Mouse (Mus musculus) cerebellum, postnatal 25 days (tissue): ENCODE results near the gene Prrxl1.
A peak's percentile ranks its signal among the peaks of the same experiment; 100 is the strongest.

ENCODE experiments used
- DNase-seq, 2 experiments: peaks; one replicate each; pipeline ENCODE4 v3.0.0; 2021; ENCODE audit warnings: mixed read lengths in 2 of 2

Prrxl1 gene

DNA sequence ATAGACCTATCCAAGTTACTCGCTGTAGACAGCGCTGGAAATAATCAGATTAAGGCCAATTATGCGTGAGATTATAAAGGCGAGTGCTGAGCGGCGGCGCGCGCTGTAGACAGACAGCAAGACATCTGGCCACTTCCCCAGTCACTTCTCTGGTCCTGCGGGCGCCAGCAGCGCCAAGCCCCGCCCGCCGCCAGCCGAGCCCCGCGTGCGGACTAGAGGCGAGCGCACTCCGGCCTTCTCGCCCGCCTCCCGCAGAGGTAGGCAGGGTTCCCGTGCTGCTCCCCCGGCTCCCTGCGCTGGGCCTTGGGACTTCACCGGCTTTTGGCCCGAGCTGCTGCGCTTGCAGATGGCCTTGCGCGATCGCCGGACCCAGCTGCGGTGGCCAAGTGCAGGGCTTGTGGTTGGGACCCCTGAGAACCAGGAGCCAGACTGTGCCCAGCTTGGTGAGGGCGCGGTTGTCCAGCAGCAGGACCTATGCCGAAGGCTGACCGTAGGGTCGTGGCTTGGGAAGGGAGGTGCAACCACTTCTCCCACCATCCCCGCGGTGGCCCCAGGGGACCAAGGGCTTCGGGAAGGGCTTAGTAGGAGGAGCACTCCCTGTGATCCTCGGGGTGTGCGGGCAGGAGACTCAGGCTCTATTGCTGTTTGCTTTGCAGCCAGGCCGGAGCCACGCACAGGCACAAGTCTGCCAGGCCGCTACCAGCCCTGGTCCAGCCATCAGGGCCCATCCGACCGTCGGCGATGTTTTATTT, at the start of gene Prrxl1:
Gene Prrxl1 (plus strand): TSS at position 118 of the 752 bp plus-strand sequence.
- peak; percentile 18 to 43 for DNase-seq

GRCm38 (mm10) chr14:32551854-32552253, 47.4 kb upstream of the Prrxl1 start:
- no peak for DNase-seq

- no peak for DNase-seq
Observed at GRCm38 (mm10) chr14:32553198-32553903, 45.9 kb upstream of the Prrxl1 start.

GRCm38 (mm10) chr14:32554860-32555526, 44.2 kb upstream of the Prrxl1 start:
- DNase-seq = no peak

DNA sequence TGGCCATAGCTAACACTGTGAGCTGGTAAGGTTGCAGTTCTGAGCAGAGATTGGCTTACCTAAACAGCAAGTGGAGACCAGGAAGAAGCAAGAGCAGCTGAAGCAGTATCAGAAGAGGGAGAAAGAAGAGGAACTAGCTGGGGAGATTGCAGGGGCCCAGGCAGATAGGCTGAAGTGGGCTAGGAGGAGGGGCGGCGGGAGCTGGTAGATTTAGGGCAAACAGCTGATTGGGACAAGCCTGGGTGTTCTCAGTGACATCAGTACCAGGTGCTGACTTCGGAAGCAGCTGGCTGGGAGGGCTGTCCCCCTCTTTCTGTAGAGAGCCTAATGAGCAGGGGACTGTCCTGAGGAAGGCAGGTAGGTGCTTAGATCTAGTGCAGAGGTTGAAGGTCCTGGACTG, 37.8 kb upstream of the Prrxl1 start:
- no peak for DNase-seq

GRCm38 (mm10) chr14:32563661-32564060, 35.5 kb upstream of the Prrxl1 start:
- no peak for DNase-seq

DNA sequence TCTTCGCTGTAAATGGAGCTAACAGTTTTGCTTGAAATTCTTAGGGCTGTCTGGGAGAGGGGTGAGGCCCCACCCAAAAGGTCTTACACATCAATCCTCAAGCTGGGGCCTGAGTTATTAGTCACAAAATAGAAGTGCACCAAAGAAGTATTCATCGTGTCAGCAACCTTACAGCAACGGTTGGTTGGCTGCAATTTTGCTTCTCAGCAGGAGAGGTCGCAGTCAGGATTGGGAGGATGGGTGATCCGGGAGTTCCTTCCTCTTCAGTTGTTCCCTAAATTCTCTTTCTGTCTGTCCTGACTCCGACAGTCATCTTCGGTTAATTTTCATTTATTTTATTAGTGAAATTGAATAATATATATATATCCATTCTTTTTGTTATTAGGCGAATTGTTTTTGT, 26.7 kb upstream of the Prrxl1 start:
- no peak for DNase-seq

GRCm38 (mm10) chr14:32578420-32578819, 20.8 kb upstream of the Prrxl1 start:
- no peak for DNase-seq

DNA sequence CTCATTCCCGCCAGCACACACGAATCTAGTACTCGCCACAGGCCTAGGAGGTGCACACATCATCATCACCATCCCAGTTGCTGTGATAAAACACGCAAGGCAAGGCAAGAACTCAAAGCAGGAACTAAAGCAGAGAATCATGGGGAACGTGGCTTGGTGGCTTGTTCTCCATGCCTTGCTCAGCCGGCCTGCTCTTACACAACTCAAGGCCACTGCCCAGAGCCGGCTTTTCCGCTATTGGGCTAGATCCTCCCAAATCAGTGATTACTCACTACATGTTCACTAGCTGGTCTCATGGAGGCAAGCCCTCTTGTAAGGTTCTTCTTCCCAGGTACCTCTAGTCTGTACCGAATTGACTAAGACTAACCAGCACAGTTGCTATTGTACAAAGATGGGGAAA, 15.5 kb upstream of the Prrxl1 start:
- no peak for DNase-seq

DNA sequence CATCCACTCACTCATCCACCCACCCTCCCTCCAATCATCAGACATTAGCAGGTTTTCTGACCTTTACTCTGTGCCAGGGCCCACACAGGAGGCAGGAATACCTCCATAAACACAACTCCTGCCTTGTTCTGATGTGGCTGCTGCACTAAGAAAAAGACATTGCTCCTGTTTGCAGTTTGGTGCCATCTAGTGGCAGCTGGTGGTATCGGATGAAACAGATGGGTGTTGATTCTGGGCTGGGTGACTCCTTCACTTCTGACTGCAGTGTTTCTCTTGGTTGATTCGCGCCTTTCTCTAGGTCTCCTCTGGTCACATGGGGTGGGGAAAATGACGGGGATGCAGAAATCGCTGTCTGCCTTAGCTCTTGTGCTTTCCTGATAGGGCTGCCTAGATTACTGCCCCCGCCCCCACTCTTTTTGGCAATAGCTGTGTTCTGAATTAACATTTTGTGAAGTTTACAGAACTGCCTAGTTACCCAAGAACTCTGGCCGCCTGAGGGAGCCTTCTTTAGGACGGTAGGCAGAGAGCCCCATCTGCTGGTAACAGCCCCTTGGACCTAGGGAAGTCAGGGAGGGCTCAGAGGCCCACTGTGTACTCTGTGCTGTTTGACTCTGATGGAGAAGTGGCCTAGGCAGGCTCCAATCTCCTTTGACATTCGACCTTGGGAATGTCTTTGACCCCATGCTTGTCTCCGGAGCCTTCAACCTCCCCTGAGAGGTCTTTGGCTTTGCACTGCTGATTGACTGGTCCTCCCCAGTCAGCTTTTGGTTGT, 12.0 kb upstream of the Prrxl1 start:
- peak; percentile 74 to 85 for DNase-seq

DNA sequence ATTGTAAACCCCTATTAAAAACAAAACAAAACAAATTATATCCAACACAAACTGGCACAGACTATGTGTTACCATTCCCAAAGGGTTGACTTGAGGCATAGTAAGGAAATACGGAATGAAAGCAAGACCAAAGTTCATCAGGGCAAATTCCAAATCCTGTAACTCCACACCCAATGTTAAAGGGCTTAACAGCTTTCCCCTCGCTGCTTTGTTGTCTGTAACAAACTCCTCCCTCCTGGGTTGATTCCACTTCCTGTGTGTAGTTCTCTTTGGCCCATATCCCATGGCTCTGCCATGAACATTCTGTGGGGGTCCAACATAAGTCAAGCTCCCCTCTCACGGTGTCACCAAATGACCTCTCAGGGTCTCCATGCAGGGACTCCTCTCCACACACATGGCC, 8.8 kb upstream of the Prrxl1 start:
- DNase-seq = no peak

DNA sequence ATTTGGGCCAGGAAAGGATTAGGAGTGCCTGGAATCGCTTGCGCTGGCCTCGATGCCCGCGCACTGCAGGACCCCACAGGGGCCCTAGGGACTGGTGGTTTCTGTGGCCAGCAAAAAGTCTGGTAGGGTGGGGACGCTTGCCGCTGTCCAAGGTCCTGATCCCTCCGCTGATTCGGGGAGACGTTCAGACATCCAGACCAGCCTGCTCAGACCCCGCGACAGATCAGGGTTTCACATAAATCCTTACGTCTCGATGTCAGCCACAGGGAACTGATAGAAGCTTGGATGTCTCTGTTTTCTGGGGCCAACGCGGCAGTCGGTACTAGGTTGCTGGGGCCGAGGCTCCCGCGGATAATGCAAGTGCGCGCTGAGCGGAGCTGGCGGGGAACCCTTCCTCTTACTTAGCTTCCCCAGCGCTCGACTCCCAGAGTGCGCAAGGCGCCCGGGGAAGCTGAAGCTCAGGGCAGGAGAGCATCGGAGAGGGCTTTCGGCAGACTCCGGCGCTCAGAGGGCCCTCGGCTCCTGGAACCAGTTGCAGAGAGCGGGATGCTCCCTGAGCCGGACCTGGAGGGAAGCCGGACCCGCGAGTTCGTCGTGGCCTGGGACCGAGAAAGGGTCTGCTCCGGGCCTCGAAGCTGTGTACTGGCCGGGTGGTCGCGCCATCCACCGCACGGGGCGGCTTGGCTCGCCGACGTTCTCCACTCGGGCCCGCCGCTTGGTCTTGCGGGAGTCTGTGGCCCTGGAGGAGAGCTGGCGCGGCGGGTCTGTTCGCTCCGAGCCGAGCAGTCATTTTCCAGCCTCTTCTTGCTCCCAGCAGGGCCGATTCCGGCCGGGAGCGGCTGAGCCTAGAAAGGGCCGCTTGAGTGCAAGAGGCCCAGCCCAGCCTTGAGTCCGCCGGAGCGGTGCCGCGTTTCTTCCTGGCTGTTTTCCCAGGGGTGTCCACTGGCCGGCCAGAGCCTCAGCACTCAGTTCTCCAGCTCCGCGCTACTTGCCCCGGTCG, 1.7 kb upstream of the Prrxl1 start:
- peak; percentile 50 to 59 for DNase-seq

GRCm38 (mm10) chr14:32598437-32599219, 579 bp upstream of the Prrxl1 start:
- peak in 1 of 2 experiments; percentile 15 for DNase-seq

DNA sequence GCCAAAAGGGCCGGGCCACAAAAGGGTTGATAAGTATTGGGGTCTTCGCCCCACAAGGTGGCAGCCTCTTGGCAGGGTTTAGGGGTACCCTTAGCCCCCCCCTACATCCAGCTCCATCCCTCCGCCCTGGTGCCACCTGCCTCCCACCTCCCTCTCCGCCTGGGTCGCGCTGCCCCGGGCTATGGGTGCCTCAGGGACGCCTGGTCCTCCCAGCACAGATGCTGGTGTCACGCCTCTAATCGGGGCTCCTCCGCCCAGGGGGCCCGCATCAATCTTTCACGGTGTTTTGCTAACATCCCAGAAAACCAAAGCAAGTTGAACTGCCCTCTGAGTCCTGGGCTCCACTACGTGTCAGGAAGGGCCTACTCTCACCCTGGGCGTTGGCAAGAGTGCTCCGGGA, 903 bp downstream of the Prrxl1 start:
- no peak for DNase-seq

GRCm38 (mm10) chr14:32605508-32605907, 6.3 kb downstream of the Prrxl1 start:
- no peak for DNase-seq

DNA sequence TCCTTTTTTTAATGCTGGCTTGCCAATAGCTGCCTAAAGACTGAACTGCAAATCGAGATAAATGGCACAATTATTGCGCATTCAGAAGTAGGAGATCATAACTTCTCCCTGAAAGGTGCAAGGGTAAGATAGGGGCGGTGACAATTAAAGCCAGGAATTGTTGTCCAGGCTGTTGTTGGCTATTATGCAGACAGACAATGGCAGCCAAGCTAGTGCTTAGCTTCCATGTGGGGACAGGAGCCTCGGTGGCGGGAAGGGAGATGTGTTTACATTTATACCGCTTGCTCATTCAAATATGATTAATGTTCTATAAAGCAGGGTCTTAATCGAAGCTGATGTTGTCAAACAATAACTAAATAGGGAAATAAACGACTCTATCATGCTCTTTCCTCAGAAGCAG, 7.1 kb downstream of the Prrxl1 start:
- DNase-seq = no peak

DNA sequence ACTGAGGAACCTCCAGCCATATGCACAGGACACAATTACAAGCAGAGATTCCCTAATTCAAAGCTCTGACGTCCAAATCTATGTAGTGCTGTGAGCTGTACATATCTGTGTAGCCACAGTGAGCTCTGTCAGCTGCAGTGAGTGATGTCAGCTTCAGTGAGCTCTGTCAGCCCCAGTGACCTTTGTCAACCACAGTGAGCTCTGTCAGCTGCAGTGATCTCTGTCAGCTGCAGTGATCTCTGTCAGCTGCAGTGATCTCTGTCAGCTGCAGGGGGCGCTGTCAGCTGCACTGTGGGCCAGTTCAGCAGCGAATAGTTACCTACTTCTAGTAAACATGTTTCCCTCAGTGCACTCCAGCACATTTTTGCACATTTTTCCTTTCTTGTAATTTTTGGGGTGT, 10.2 kb downstream of the Prrxl1 start:
- peak; percentile 51 to 70 for DNase-seq

DNA sequence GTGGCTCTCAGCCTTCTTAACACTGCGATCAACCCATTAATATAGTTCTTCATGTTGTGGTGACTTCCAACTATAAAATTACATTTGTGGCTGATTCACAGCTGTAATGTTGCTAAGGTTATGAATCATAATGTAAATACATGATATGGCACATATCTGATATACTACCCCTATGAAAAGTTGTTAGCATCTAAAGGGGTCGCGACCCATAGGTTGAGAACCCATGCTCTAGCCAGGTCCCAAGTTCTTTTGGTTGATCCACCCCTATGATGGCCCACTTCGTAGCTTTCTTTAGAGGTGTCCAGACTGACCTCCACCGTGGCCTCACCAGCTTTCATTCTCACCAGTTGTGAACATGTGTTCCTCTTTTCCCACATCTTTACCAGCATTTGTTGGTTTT, 18.0 kb downstream of the Prrxl1 start:
- DNase-seq = no peak

DNA sequence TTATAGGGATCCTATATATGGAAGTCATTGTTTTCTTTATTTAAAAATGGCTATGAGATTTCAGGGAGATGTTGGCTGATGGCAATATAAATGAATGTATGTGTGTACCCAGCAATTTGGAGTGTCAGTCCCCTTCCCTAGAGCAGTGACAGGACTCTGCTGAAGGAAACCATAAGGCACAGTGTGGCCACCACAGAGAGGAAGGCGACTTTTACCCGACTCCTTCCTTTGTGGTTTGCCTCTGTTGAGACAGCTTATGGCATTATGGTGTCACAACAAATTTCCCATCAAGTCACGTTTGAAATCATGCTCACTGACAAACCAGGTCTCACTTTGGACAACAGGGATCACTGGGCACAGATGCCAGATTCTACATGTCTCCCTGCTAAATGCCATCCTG, 25.0 kb downstream of the Prrxl1 start:
- DNase-seq = no peak

GRCm38 (mm10) chr14:32624811-32625210, 25.6 kb downstream of the Prrxl1 start:
- no peak for DNase-seq

DNA sequence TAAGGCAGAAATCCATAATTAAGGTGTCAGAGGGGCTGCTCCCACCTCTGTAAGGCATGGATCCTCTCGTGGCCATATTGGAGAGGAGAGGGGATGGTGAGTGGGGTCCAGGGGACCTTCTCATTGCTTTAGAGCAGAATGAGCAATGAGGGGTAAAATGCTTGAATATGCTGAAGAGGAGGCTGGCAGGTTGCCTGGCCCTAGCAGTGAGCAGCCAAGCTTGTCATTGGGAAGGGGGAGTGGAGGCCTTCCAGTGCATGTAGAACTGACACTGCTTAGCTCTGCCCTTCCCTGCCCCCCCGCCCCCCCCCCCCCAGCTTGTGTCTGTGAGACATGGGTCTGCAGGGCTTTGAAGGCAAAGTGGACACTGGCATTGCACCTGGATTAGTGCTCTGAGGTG, 28.1 kb downstream of the Prrxl1 start:
- peak in 1 of 2 experiments; percentile 43 for DNase-seq
